Comparison of ENCODE assay signal across 10 mouse cellular contexts in genomic region chrX:157378822-157379221, GRCm38 (mm10). TPM values are rescaled to one million over a fixed set of nuclear protein-coding genes. Genes with fewer than 3 reads are reported as not detected.
DNase-seq lines count a peak whose midpoint lies in the region; ATAC-seq and TF ChIP-seq lines count a peak whose summit lies in the region.
"Had no signal": no experiment of that assay in that cellular context is flagged by ENCODE, and none has a peak within 500 bp of the region (broad histone marks: within the 10 kb centered on the region; RNA-seq: fewer than 3 reads in every experiment).

No protein-coding gene starts in this region.

- TF ChIP-seq CTCF in E14TG2a.4 (conservative IDR thresholded peaks at IDR 0.05; ENCODE audit: low read length), result peak; percentile 28

- no peak overlapping the region for H3K27ac ChIP-seq in kidney, embryonic 16.5 days (ENCODE audit: low read length)
- no peak overlapping the region for H3K27ac ChIP-seq in embryonic facial prominence, embryonic 10.5 days (replicated peaks)

- H3K9me3 ChIP-seq in kidney, embryonic 16.5 days (ENCODE audit: low read length), result no peaks in the 10 kb centered on the region
- no peaks in the 10 kb centered on the region for H3K9me3 ChIP-seq in E14TG2a.4 (ENCODE audit: low read length)
- no peaks in the 10 kb centered on the region for H3K9me3 ChIP-seq in embryonic facial prominence, embryonic 10.5 days

- DNase-seq in kidney, adult 18-20 months, result no peak
- DNase-seq in 3T3-L1 (ENCODE audit: low read depth, low spot score), result peak; percentile 3
- DNase-seq in embryonic facial prominence, embryonic 10.5 days (ENCODE audit: low spot score), result peak; percentile 16
- no peak for DNase-seq in right cerebral cortex, postnatal 4 days
- DNase-seq in cerebellum, adult 11 months, result no peak
- no peak for DNase-seq in layer of hippocampus, postnatal 25 days (ENCODE audit: extremely low spot score in 1 of 2, low spot score in 1 of 2)

- H3K9ac ChIP-seq in kidney, embryonic 16.5 days (replicated peaks; ENCODE audit: low read length), result no peak overlapping the region

- 0 out of 2 replicates have a peak, but pooled peaks have one; percentile 39 for ATAC-seq in kidney, embryonic 16.5 days (ENCODE audit: low FRiP score, low TSS enrichment)
- ATAC-seq: activated CD4-positive, CD25-positive, alpha-beta regulatory T cell, adult 4 months had no signal

- no peaks in the 10 kb centered on the region for H3K4me1 ChIP-seq in kidney, embryonic 16.5 days (ENCODE audit: insufficient read depth, low read length)
- no peaks in the 10 kb centered on the region for H3K4me1 ChIP-seq in E14TG2a.4 (replicated peaks; ENCODE audit: low read depth, low read length)
- no peaks in the 10 kb centered on the region for H3K4me1 ChIP-seq in embryonic facial prominence, embryonic 10.5 days

- no peak overlapping the region for H3K4me2 ChIP-seq in kidney, embryonic 16.5 days (replicated peaks; ENCODE audit: low read depth, low read length)

- no peaks in the 10 kb centered on the region for H3K36me3 ChIP-seq in kidney, embryonic 16.5 days (ENCODE audit: insufficient read depth, low read length)
- H3K36me3 ChIP-seq in E14TG2a.4 (ENCODE audit: insufficient read depth, low read length), result no peaks in the 10 kb centered on the region
- no peaks in the 10 kb centered on the region for H3K36me3 ChIP-seq in embryonic facial prominence, embryonic 10.5 days (replicated peaks)

- no peak overlapping the region for H3K4me3 ChIP-seq in kidney, embryonic 16.5 days (ENCODE audit: low read length)
- no peak overlapping the region for H3K4me3 ChIP-seq in E14TG2a.4 (replicated peaks; ENCODE audit: low read length)
- no peak overlapping the region for H3K4me3 ChIP-seq in embryonic facial prominence, embryonic 10.5 days

- no peaks in the 10 kb centered on the region for H3K27me3 ChIP-seq in kidney, embryonic 16.5 days (ENCODE audit: insufficient read depth, low read length)
- H3K27me3 ChIP-seq in E14TG2a.4 (ENCODE audit: insufficient read depth, low read length), result no peaks in the 10 kb centered on the region
- no peaks in the 10 kb centered on the region for H3K27me3 ChIP-seq in embryonic facial prominence, embryonic 10.5 days (replicated peaks; ENCODE audit: low read depth, poor library complexity, severe bottlenecking)

- WGBS in kidney, embryonic 16.5 days, result 58% methylated on average over 10 of the region's 10 CpGs
- WGBS in embryonic facial prominence, embryonic 10.5 days, result 60% methylated on average over 10 of the region's 10 CpGs

RNA-seq across cellular contexts. Expression of gene Phex, which starts 36.3 kb away (rescaled TPM):
- polyA plus RNA-seq in kidney, embryonic 16.5 days (2015; fragmentation: Nextera tagmentation; extraction: Ambion mirVana), result 0.24 and 0.49 TPM in 2 replicates
- polyA plus RNA-seq in embryonic facial prominence, embryonic 10.5 days (2016; fragmentation: Nextera tagmentation; extraction: Ambion mirVana), result 0.21 and 0.24 TPM in 2 replicates
- total RNA-seq in layer of hippocampus, postnatal 25 days (2021), result under 1 TPM; 0.14 to 0.37 TPM
- polyA plus RNA-seq: small intestine, adult 2 months had no signal

Comparison
In these comparisons a context has a peak if more than half of its experiments do, and no peak if none do; other contexts are left out.
1. DNase-seq: peak in 3T3-L1 (single experiment) and embryonic facial prominence, embryonic 10.5 days (single experiment); none in kidney, adult 18-20 months (single experiment), right cerebral cortex, postnatal 4 days (single experiment), cerebellum, adult 11 months (single experiment) and layer of hippocampus, postnatal 25 days (0 of 2).